Mouse (Mus musculus) hindbrain, embryonic 15.5 days (tissue): ENCODE data around the gene Prrc2b. TPM values are rescaled to one million over a fixed set of nuclear protein-coding genes. Genes with fewer than 3 reads are reported as not detected.
A peak's percentile ranks its signal among the peaks of the same experiment; 100 is the strongest.

ENCODE experiments used
- ATAC-seq: fragments of 200-750 bp; cut with Nextera tagmentation; 2 replicates; pipeline ENCODE4 v1.8.0; 2017; ENCODE audit warnings: low read depth, moderate number of reproducible peaks, moderate TSS enrichment; ENCODE audit not compliant: low FRiP score
- H3K27ac ChIP-seq: fragments of 300-500 bp; sonication (generic); replicated peaks from 2 replicates; pipeline ENCODE4 v1.5.1; 2015; ENCODE audit warnings: mild to moderate bottlenecking, inconsistent platforms
- H3K27me3 ChIP-seq: fragments of 300-500 bp; sonication (generic); 2 replicates; pipeline ENCODE4 v1.6.1; 2015; ENCODE audit warnings: control low read depth, inconsistent platforms
- H3K36me3 ChIP-seq: fragments of 300-500 bp; sonication (generic); 2 replicates; pipeline ENCODE4 v1.6.1; 2015; ENCODE audit warnings: control low read depth, inconsistent platforms
- H3K4me1 ChIP-seq: fragments of 300-500 bp; sonication (generic); replicated peaks from 2 replicates; pipeline ENCODE4 v1.6.1; 2015; ENCODE audit warnings: control low read depth, inconsistent platforms
- H3K4me2 ChIP-seq: fragments of 300-500 bp; sonication (generic); 2 replicates; pipeline ENCODE4 v1.6.1; 2015; ENCODE audit warnings: moderate library complexity, mild to moderate bottlenecking, inconsistent platforms
- H3K4me3 ChIP-seq: fragments of 300-500 bp; sonication (generic); 2 replicates; pipeline ENCODE4 v1.5.1; 2015; ENCODE audit warnings: mild to moderate bottlenecking, inconsistent platforms
- H3K9ac ChIP-seq: fragments of 300-500 bp; sonication (generic); 2 replicates; pipeline ENCODE4 v1.6.1; 2015; ENCODE audit warnings: inconsistent platforms
- H3K9me3 ChIP-seq: fragments of 300-500 bp; sonication (generic); 2 replicates; pipeline ENCODE4 v1.6.1; 2016; ENCODE audit warnings: control low read depth, inconsistent platforms
- WGBS: fragments of 180-500 bp; shearing (Covaris S2); methylation state at CpG from one replicate; pipeline ENCODE4 v1.1.7; 2015; 5-methylcytosine and 5-hydroxymethylcytosine counted together
- polyA plus RNA-seq: library from polyadenylated mRNA; unstranded; fragments of >200 nt; fragmentation: Nextera tagmentation; extraction: Ambion mirVana; gene quantifications from 2 replicates; pipeline ENCODE4 v1.2.1, GENCODE M21; 2015

Prrc2b gene
- polyA plus RNA-seq, 1 experiment from 2014 or later = 79.7 TPM

GRCm38 (mm10) chr2:32242986-32243385 lies 92.1 kb downstream of the Prrc2b start:
- Histone ChIP-seq H3K27ac (no peak overlapping the region), H3K9me3 (no peaks in the 10 kb centered on the region), H3K4me1 (peaks cover 2% of the 10 kb centered on the region; the same call in 1 of the 2 replicates), H3K27me3 (no peaks in the 10 kb centered on the region), H3K4me2 (no peak overlapping the region), H3K9ac (no peak overlapping the region), H3K4me3 (no peak overlapping the region), H3K36me3 (peaks cover 44% of the 10 kb centered on the region)
- no peak for ATAC-seq
- 91% methylated on average over 4 of the region's 4 CpGs for WGBS

DNA sequence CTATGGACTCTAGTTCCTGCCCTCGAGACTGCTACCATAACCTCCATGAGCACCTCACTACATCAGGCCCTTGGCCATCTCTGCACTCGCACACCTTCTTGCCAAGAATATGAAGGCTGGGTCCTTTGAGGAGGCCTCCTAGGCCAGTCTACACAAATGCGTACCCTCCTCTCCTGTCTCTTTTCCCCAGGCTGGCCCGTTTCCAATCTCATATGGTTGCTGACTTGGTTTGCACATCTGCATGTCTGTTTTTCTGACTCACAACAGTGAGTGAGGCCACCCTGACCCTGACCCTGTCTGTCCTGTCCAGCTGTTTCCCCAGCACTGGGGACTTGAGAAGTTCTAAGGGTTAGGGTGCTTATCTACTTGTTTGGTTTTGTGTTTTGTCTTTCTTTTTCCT lies 95.9 kb downstream of the Prrc2b start:
- WGBS = 90% methylated on average over 4 of the region's 4 CpGs
- ATAC-seq = no peak

GRCm38 (mm10) chr2:32248377-32249361 lies 97.8 kb downstream of the Prrc2b start:
- no peaks in the 10 kb centered on the region for H3K4me1 ChIP-seq
- H3K4me3 ChIP-seq = no peak overlapping the region
- H3K27ac ChIP-seq = no peak overlapping the region
- peaks cover 54% of the 10 kb centered on the region for H3K36me3 ChIP-seq
- ATAC-seq = no peak
- no peaks in the 10 kb centered on the region for H3K9me3 ChIP-seq
- H3K27me3 ChIP-seq = no peaks in the 10 kb centered on the region
- WGBS = 85% methylated on average over 10 of the region's 10 CpGs
- H3K4me2 ChIP-seq = no peak overlapping the region
- no peak overlapping the region for H3K9ac ChIP-seq

More for the DNA sequence above, 95.9 kb downstream of the Prrc2b start:
- no peak overlapping the region for H3K27ac ChIP-seq
- H3K36me3 ChIP-seq = peaks cover 55% of the 10 kb centered on the region
- H3K4me2 ChIP-seq = no peak overlapping the region
- H3K9me3 ChIP-seq = no peaks in the 10 kb centered on the region
- no peaks in the 10 kb centered on the region for H3K4me1 ChIP-seq
- H3K9ac ChIP-seq = no peak overlapping the region
- no peak overlapping the region for H3K4me3 ChIP-seq
- no peaks in the 10 kb centered on the region for H3K27me3 ChIP-seq

- 88% methylated on average over 12 of the region's 12 CpGs for WGBS
- peaks cover 60% of the 10 kb centered on the region for H3K36me3 ChIP-seq
Observed at GRCm38 (mm10) chr2:32251791-32252527, 101.1 kb downstream of the Prrc2b start.

GRCm38 (mm10) chr2:32252658-32253057 lies 101.8 kb downstream of the Prrc2b start:
- Histone ChIP-seq H3K27me3 (no peaks in the 10 kb centered on the region), H3K4me2 (no peak overlapping the region), H3K9ac (no peak overlapping the region), H3K36me3 (peaks cover 61% of the 10 kb centered on the region), H3K4me3 (no peak overlapping the region), H3K4me1 (no peaks in the 10 kb centered on the region), H3K9me3 (no peaks in the 10 kb centered on the region), H3K27ac (no peak overlapping the region)
- WGBS = 94% methylated on average over 5 of the region's 5 CpGs
- ATAC-seq = no peak

More at GRCm38 (mm10) chr2:32251791-32252527, 101.1 kb downstream of the Prrc2b start:
- no peaks in the 10 kb centered on the region for H3K27me3 ChIP-seq
- H3K4me1 ChIP-seq = no peaks in the 10 kb centered on the region
- no peak for ATAC-seq
- no peaks in the 10 kb centered on the region for H3K9me3 ChIP-seq
- H3K4me3 ChIP-seq = no peak overlapping the region
- no peak overlapping the region for H3K4me2 ChIP-seq
- H3K27ac ChIP-seq = no peak overlapping the region
- no peak overlapping the region for H3K9ac ChIP-seq

DNA sequence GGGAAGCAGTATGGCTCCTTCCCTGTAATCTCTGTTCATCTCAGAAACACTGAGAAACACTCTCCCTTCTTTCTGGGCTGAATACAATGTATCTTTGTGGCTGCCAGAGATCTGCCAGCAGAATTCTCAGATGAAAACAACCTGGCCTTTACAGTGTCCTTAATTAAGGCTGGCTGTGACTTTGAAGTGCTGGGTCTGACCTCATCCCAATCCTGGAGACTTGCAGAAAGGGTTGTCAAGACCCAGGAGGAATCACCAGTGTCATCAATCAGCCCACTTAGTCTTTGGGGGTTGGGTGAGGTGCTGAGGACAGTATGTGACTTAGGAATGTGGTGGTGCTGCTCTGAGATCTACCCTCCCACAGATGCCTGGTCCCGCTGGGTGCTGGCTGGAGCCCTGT lies 102.5 kb downstream of the Prrc2b start:
- WGBS = 100% methylated on average over 1 of the region's 1 CpGs
- Histone ChIP-seq H3K27ac (no peak overlapping the region), H3K4me2 (no peak overlapping the region), H3K36me3 (peaks cover 59% of the 10 kb centered on the region), H3K9me3 (no peaks in the 10 kb centered on the region), H3K4me1 (peaks cover 2% of the 10 kb centered on the region; the same call in 1 of the 2 replicates), H3K4me3 (no peak overlapping the region), H3K9ac (no peak overlapping the region), H3K27me3 (no peaks in the 10 kb centered on the region)
- no peak for ATAC-seq

DNA sequence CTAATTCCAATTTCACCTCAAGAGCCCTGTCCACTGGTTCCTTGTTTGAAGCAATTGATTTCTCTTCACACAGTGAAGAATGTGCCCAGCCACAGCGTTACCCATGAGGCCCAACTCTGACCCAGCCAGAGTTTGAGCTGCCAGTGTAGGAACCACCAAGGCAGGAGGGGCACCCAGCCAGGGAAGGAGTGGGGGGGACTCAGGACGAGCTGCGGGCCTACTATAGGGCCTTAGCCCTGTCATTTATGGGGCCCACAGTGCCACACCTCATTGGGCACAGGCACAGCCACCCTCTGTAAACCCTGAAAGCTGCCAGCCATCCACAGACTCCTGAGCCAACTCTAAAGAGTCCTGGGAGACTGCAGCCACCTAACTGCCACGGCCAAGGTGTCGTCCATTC lies 103.7 kb downstream of the Prrc2b start:
- ATAC-seq = no peak
- 91% methylated on average over 5 of the region's 5 CpGs for WGBS

DNA sequence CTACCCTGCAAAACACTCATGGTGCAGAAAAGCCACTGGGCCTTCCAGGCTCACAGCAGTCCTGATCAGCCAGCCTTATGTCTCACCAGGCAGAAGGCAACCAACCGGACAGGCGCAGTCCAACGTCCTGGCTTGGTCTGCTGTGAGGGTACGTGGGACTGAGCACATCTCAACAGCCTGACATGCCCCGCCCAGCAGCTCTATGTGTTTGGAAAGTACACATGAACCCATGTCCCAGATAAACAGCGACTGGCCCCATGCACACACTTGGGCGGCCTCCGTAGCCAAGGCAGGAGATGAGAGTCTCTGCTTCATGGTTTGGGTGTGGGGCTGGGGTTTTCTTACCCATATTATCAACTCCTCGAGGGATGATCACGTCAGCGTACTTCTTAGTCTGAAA lies 105.4 kb downstream of the Prrc2b start:
- H3K4me3 ChIP-seq = no peak overlapping the region
- no peaks in the 10 kb centered on the region for H3K9me3 ChIP-seq
- peaks cover 49% of the 10 kb centered on the region for H3K36me3 ChIP-seq
- no peak overlapping the region for H3K27ac ChIP-seq
- WGBS = 92% methylated on average over 11 of the region's 11 CpGs
- no peak for ATAC-seq
- no peak overlapping the region for H3K9ac ChIP-seq
- H3K27me3 ChIP-seq = no peaks in the 10 kb centered on the region
- H3K4me2 ChIP-seq = no peak overlapping the region
- peaks cover 19% of the 10 kb centered on the region for H3K4me1 ChIP-seq

More for the DNA sequence above, 103.7 kb downstream of the Prrc2b start:
- H3K36me3 ChIP-seq = peaks cover 55% of the 10 kb centered on the region
- no peak overlapping the region for H3K27ac ChIP-seq
- no peak overlapping the region for H3K4me3 ChIP-seq
- H3K4me1 ChIP-seq = peaks cover 13% of the 10 kb centered on the region
- no peak overlapping the region for H3K9ac ChIP-seq
- H3K27me3 ChIP-seq = no peaks in the 10 kb centered on the region
- no peaks in the 10 kb centered on the region for H3K9me3 ChIP-seq
- H3K4me2 ChIP-seq = no peak overlapping the region

DNA sequence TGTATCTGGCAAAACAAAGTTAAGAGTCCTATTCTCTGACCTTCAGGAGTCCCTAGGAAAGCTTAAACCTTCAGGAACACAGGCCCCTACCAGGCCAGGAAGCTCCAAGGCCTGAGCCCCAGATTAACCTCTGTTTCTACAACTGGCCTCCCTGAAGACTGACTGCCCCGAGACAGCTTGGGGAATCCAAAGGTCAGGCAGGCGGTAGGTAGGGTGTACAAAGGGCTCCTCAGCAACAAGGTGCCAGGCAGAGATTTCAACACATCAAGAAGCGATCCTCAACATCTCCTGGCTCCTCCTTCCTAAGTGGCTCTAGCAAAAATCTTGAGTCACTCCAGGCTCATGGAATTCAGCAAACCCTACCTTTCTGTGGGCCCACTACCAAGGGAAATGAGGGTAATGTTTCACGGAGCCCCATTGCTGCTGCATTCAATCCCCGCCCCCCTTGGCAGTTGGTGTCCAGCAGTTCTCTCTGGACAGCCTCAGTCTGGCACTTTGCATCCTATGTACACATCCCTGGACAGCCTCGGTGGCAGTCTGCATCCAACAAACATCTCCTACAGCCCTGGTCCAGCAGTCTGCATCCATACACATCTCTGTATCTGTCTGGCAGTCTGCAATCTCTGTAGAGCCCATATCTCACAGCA lies 108.1 kb downstream of the Prrc2b start:
- no peak for ATAC-seq
- Histone ChIP-seq H3K27me3 (no peaks in the 10 kb centered on the region), H3K9ac (peak overlapping the region; percentile 87)

GRCm38 (mm10) chr2:32259657-32260417 lies 109.0 kb downstream of the Prrc2b start, which contains the start of gene Uck1:
TSS of gene Uck1 (minus strand) at chr2:32260159.
- H3K27me3 ChIP-seq = no peaks in the 10 kb centered on the region
- H3K9ac ChIP-seq = peak within 1 kb of the TSS; percentile 87
- H3K27ac ChIP-seq = peak within 1 kb of the TSS; percentile 79
- peaks cover 19% of the 10 kb centered on the region for H3K36me3 ChIP-seq
- peak; percentile 95 for ATAC-seq
- H3K4me1 ChIP-seq = peaks cover 19% of the 10 kb centered on the region
- H3K9me3 ChIP-seq = no peaks in the 10 kb centered on the region
- H3K4me3 ChIP-seq = peak within 1 kb of the TSS; percentile 98
- WGBS = 2% methylated on average over 58 of the region's 59 CpGs
- peak within 1 kb of the TSS; percentile 86 for H3K4me2 ChIP-seq

More for the DNA sequence above, 108.1 kb downstream of the Prrc2b start:
- H3K4me1 ChIP-seq = peaks cover 19% of the 10 kb centered on the region
- H3K9me3 ChIP-seq = no peaks in the 10 kb centered on the region
- WGBS = 64% methylated on average over 6 of the region's 6 CpGs
- peak overlapping the region; percentile 86 for H3K4me2 ChIP-seq
- H3K27ac ChIP-seq = no peak overlapping the region
- peak overlapping the region; percentile 98 for H3K4me3 ChIP-seq
- H3K36me3 ChIP-seq = peaks cover 27% of the 10 kb centered on the region

- H3K9me3 ChIP-seq = no peaks in the 10 kb centered on the region
- no peaks in the 10 kb centered on the region for H3K27me3 ChIP-seq
- H3K36me3 ChIP-seq = peaks cover 19% of the 10 kb centered on the region
- peaks cover 19% of the 10 kb centered on the region for H3K4me1 ChIP-seq
- 33% methylated on average over 4 of the region's 4 CpGs for WGBS
- H3K4me3 ChIP-seq = peak overlapping the region; percentile 98; the same call in 1 of the 2 replicates
- peak overlapping the region; percentile 86; the same call in 1 of the 2 replicates for H3K4me2 ChIP-seq
- H3K9ac ChIP-seq = no peak overlapping the region
- no peak overlapping the region for H3K27ac ChIP-seq
- no peak for ATAC-seq
Observed at GRCm38 (mm10) chr2:32260635-32261034, 109.8 kb downstream of the Prrc2b start.
